Mouse (Mus musculus): Measurements from ENCODE around the gene Cdr2l. TPM values are rescaled to one million over a fixed set of nuclear protein-coding genes. Genes with fewer than 3 reads are reported as not detected.
A peak's percentile ranks its signal among the peaks of the same experiment; 100 is the strongest.

Cdr2l gene
- polyA plus RNA-seq, 1 experiment from 2014 or later, result 21.4 TPM

DNA sequence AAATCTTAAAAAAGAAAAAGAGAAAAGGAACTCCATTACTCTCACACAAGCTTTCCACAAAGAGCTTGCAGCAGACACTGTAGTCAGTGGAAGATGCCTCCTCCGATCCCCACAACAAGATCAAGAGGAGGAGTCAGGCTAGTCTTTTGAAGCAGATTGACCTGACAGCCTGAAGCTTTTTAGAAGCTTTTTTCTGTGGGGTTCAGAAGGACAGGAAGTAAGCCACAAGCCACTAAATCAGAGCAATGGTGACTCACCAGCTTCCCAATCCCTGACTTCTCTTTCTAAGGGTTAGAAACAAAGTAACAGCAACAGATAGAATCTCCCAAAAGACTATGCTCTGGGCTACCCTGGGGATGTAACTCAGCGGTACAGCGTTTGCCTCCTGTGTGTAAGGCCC is 57.6 kb downstream of the Cdr2l start:
- no peaks in the 10 kb centered on the region for H3K36me3 ChIP-seq
- H3K4me1 ChIP-seq (replicated peaks), result peaks cover 31% of the 10 kb centered on the region
- 88% methylated on average over 3 of the region's 3 CpGs for WGBS
- H3K27ac ChIP-seq, result no peak overlapping the region
- no peak for DNase-seq (ENCODE audit: low spot score)
- H3K4me3 ChIP-seq, result no peak overlapping the region
- peaks cover 26% of the 10 kb centered on the region for H3K27me3 ChIP-seq (ENCODE audit: insufficient read depth, poor library complexity, severe bottlenecking)
- H3K9me3 ChIP-seq, result peaks cover 7% of the 10 kb centered on the region

DNA sequence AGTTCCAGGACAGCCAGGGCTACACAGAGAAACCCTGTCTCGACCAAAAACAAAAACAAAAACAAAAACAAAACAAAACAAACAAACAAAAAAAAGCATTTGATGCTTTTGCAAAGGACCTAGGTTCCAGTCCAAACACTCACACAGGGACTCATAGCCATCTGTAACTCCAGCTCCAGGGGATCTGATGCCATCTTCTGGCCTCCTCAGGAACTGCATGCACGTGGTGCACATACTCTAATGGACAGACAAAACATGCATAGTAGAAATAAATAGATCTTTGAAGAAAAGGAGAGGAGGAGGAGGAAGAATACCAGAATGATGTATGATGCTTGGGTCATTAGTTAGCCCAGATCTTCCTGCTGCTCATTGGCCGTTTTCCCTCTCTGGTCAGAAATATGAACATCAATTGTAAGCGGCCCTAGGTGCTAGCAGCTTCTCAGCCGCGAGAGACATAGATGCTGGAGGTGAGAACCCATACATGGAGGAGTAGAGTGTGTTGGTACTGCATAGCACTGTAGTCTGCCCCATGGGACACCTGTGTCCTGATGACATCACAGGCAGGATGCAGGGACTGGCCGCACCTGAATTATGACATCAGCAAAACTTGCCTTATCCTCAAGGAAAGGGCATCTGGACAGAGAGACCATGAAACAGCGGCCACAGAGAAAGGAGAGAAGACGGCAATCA is 58.3 kb downstream of the Cdr2l start, which contains the start of gene Trim80:
Gene Trim80, plus strand, starts transcription at position 640 of the 690 bp plus-strand sequence.
- DNase-seq (ENCODE audit: low spot score), result no peak
- peaks cover 7% of the 10 kb centered on the region for H3K9me3 ChIP-seq
- 92% methylated on average over 9 of the region's 9 CpGs for WGBS

GRCm38 (mm10) chr11:115441417-115441816 is 59.7 kb downstream of the Cdr2l start:
- peaks cover 18% of the 10 kb centered on the region for H3K27me3 ChIP-seq (ENCODE audit: insufficient read depth, poor library complexity, severe bottlenecking)
- peaks cover 15% of the 10 kb centered on the region for H3K4me1 ChIP-seq (replicated peaks)
- no peak overlapping the region for H3K4me3 ChIP-seq
- peak; percentile 23 for DNase-seq (ENCODE audit: low spot score)
- H3K27ac ChIP-seq, result 0 out of 2 replicates have a peak overlapping the region, but pooled peaks have one; percentile 5
- WGBS, result 42% methylated on average over 15 of the region's 15 CpGs
- peaks cover 7% of the 10 kb centered on the region for H3K9me3 ChIP-seq
- no peaks in the 10 kb centered on the region for H3K36me3 ChIP-seq

More for the DNA sequence above, 58.3 kb downstream of the Cdr2l start, which contains the start of gene Trim80:
- peaks cover 21% of the 10 kb centered on the region for H3K27me3 ChIP-seq (ENCODE audit: insufficient read depth, poor library complexity, severe bottlenecking)
- H3K36me3 ChIP-seq, result no peaks in the 10 kb centered on the region
- peaks cover 27% of the 10 kb centered on the region for H3K4me1 ChIP-seq (replicated peaks)
- 0 out of 2 replicates have a peak within 1 kb of the TSS, but pooled peaks have one; percentile 5 for H3K27ac ChIP-seq
- H3K4me3 ChIP-seq, result no peak within 1 kb of the TSS

Other genes with a start within 250 kb of the Cdr2l start
- gene Cd300lf, start 247.9 kb upstream of the Cdr2l start, polyA plus RNA-seq (2016; fragmentation: Nextera tagmentation; extraction: Ambion mirVana), result 0.11 TPM in 1 of 2 replicates, not detected in the other
- 39.6 and 49.8 TPM in 2 replicates for gene Slc9a3r1, start 218.6 kb upstream of the Cdr2l start, polyA plus RNA-seq (2016; fragmentation: Nextera tagmentation; extraction: Ambion mirVana)
- 6.9 and 10.6 TPM in 2 replicates for gene Tmem104, start 194.4 kb upstream of the Cdr2l start, polyA plus RNA-seq (2016; fragmentation: Nextera tagmentation; extraction: Ambion mirVana)
- gene Nat9, start 194.1 kb upstream of the Cdr2l start, polyA plus RNA-seq (2016; fragmentation: Nextera tagmentation; extraction: Ambion mirVana), result 18.7 and 24.3 TPM in 2 replicates
- 0.14 and 0.18 TPM in 2 replicates for gene Grin2c, start 114.7 kb upstream of the Cdr2l start, polyA plus RNA-seq (2016; fragmentation: Nextera tagmentation; extraction: Ambion mirVana)
- 17.7 TPM in 2 replicates for gene Fdxr, start 104.9 kb upstream of the Cdr2l start, polyA plus RNA-seq (2016; fragmentation: Nextera tagmentation; extraction: Ambion mirVana)
- gene Fads6, start 84.3 kb upstream of the Cdr2l start, polyA plus RNA-seq (2016; fragmentation: Nextera tagmentation; extraction: Ambion mirVana), result 0.27 and 0.47 TPM in 2 replicates
- not detected in 2 replicates for gene Otop2, start 74.8 kb upstream of the Cdr2l start, polyA plus RNA-seq (2016; fragmentation: Nextera tagmentation; extraction: Ambion mirVana)
- 0.10 TPM in 1 of 2 replicates, not detected in the other for gene Ush1g, start 59.9 kb upstream of the Cdr2l start, polyA plus RNA-seq (2016; fragmentation: Nextera tagmentation; extraction: Ambion mirVana)
- 0.08 TPM in 1 of 2 replicates, not detected in the other for gene Otop3, start 47.2 kb upstream of the Cdr2l start, polyA plus RNA-seq (2016; fragmentation: Nextera tagmentation; extraction: Ambion mirVana)
- 11.3 and 14.8 TPM in 2 replicates for gene Hid1, start 14.2 kb upstream of the Cdr2l start, polyA plus RNA-seq (2016; fragmentation: Nextera tagmentation; extraction: Ambion mirVana)
- gene Mrpl58, start 21.8 kb downstream of the Cdr2l start, polyA plus RNA-seq (2016; fragmentation: Nextera tagmentation; extraction: Ambion mirVana), result 228 and 253 TPM in 2 replicates
- 878 and 961 TPM in 2 replicates for gene Atp5h, start 38.0 kb downstream of the Cdr2l start, polyA plus RNA-seq (2016; fragmentation: Nextera tagmentation; extraction: Ambion mirVana)
- gene Kctd2, start 38.2 kb downstream of the Cdr2l start, polyA plus RNA-seq (2016; fragmentation: Nextera tagmentation; extraction: Ambion mirVana), result 15.0 and 20.1 TPM in 2 replicates
- gene Trim80, start 58.6 kb downstream of the Cdr2l start, polyA plus RNA-seq (2016; fragmentation: Nextera tagmentation; extraction: Ambion mirVana), result 0.08 and 0.16 TPM in 2 replicates
- gene Slc16a5, start 80.6 kb downstream of the Cdr2l start, polyA plus RNA-seq (2016; fragmentation: Nextera tagmentation; extraction: Ambion mirVana), result not detected in 2 replicates
- 8.1 and 10.8 TPM in 2 replicates for gene Armc7, start 93.8 kb downstream of the Cdr2l start, polyA plus RNA-seq (2016; fragmentation: Nextera tagmentation; extraction: Ambion mirVana)
- gene Nt5c, start 109.9 kb downstream of the Cdr2l start, polyA plus RNA-seq (2016; fragmentation: Nextera tagmentation; extraction: Ambion mirVana), result 93.3 and 98.0 TPM in 2 replicates
- gene Jpt1, start 132.5 kb downstream of the Cdr2l start, polyA plus RNA-seq (2016; fragmentation: Nextera tagmentation; extraction: Ambion mirVana), result 778 and 995 TPM in 2 replicates
- 1,372 and 1,467 TPM in 2 replicates for gene Sumo2, start 154.4 kb downstream of the Cdr2l start, polyA plus RNA-seq (2016; fragmentation: Nextera tagmentation; extraction: Ambion mirVana)
- gene Nup85, start 182.5 kb downstream of the Cdr2l start, polyA plus RNA-seq (2016; fragmentation: Nextera tagmentation; extraction: Ambion mirVana), result 192 and 243 TPM in 2 replicates
- gene Mrps7, start 222.0 kb downstream of the Cdr2l start, polyA plus RNA-seq (2016; fragmentation: Nextera tagmentation; extraction: Ambion mirVana), result 104 and 112 TPM in 2 replicates
- 35.1 and 37.6 TPM in 2 replicates for gene Gga3, start 222.1 kb downstream of the Cdr2l start, polyA plus RNA-seq (2016; fragmentation: Nextera tagmentation; extraction: Ambion mirVana)
- gene Mif4gd, start 231.1 kb downstream of the Cdr2l start, polyA plus RNA-seq (2016; fragmentation: Nextera tagmentation; extraction: Ambion mirVana), result 16.3 and 20.6 TPM in 2 replicates
- gene Slc25a19, start 246.4 kb downstream of the Cdr2l start, polyA plus RNA-seq (2016; fragmentation: Nextera tagmentation; extraction: Ambion mirVana), result 23.7 and 24.7 TPM in 2 replicates

All from hindbrain, embryonic 10.5 days (tissue).